Mouse (Mus musculus): Measurements from ENCODE around the gene Adam19.

DNA sequence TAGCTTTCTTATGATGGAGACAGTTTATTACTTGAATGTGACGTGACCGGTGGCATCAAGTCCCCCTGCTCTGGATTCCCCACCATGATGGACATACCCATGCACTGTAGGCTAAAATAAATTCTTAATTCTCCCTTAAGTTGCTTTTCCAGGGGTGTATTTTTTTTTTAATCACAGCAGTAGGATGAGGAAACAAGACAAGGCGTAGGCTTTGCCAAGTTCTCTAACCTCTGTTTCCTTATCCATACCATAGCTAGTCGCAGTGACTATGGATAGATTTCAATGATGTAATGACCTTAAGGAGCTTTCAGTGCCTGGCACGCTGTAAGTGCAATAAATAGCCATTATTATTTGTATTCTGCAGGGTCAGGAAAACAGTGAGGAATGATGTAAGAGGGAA is 21.5 kb downstream of the Adam19 start:
- TF ChIP-seq GATA1 (IDR thresholded peaks at IDR 0.05; ENCODE audit: low read length) (no peak), TAL1 (IDR thresholded peaks at IDR 0.05; ENCODE audit: low read length) (no peak)
